Mouse (Mus musculus) forebrain, embryonic 10.5 days (tissue): Measurements from ENCODE around the gene Rnf213. TPM values are rescaled to one million over a fixed set of nuclear protein-coding genes. Genes with fewer than 3 reads are reported as not detected.
"Not testable (repeated sequence)": the region's sequence is repeated elsewhere in the genome, so short reads cannot be mapped to it uniquely, and the experiment has no call there.

Source experiments
- DNase-seq: peaks from one replicate; pipeline ENCODE4 v3.0.0-alpha.2; 2017; ENCODE audit warnings: low spot score; ENCODE audit errors: extremely low spot score
- H3K27ac ChIP-seq: fragments of 300-500 bp; sonication (generic); 2 replicates; pipeline ENCODE4 v1.5.1; 2016; ENCODE audit warnings: mild to moderate bottlenecking
- H3K27me3 ChIP-seq: fragments of 300-500 bp; sonication (generic); 2 replicates; pipeline ENCODE4 v1.6.1; 2016; ENCODE audit warnings: mild to moderate bottlenecking; ENCODE audit not compliant: poor library complexity, severe bottlenecking
- H3K36me3 ChIP-seq: fragments of 300-500 bp; sonication (generic); replicated peaks from 2 replicates; pipeline ENCODE4 v1.6.1; 2016; ENCODE audit warnings: mild to moderate bottlenecking, moderate library complexity
- H3K4me1 ChIP-seq: fragments of 300-500 bp; sonication (generic); 2 replicates; pipeline ENCODE4 v1.6.1; 2016
- H3K4me3 ChIP-seq: fragments of 300-500 bp; sonication (generic); 2 replicates; pipeline ENCODE4 v1.5.1; 2016; ENCODE audit warnings: mild to moderate bottlenecking, moderate library complexity
- H3K9me3 ChIP-seq: fragments of 300-500 bp; sonication (generic); 2 replicates; pipeline ENCODE4 v1.6.1; 2016; ENCODE audit warnings: mild to moderate bottlenecking, moderate library complexity
- WGBS: fragments of 180-500 bp; shearing (Covaris S2); methylation state at CpG from one replicate; pipeline ENCODE4 v1.1.7; 2016; 5-methylcytosine and 5-hydroxymethylcytosine counted together
- polyA plus RNA-seq: library from polyadenylated mRNA; unstranded; fragments of >200 nt; fragmentation: Nextera tagmentation; extraction: Ambion mirVana; gene quantifications from 2 replicates; pipeline ENCODE4 v1.2.1, GENCODE M21; 2016

Gene Rnf213
- polyA plus RNA-seq, 1 experiment from 2014 or later = 1.5 TPM

GRCm38 (mm10) chr11:119375425-119375824, 17.5 kb upstream of the Rnf213 start:
- Histone ChIP-seq H3K9me3 (no peaks in the 10 kb centered on the region), H3K27ac (no peak overlapping the region), H3K36me3 (peaks cover 58% of the 10 kb centered on the region), H3K27me3 (no peaks in the 10 kb centered on the region), H3K4me1 (no peaks in the 10 kb centered on the region), H3K4me3 (no peak overlapping the region)
- 83% methylated on average over 6 of the region's 6 CpGs for WGBS
- no peak for DNase-seq

- Histone ChIP-seq H3K4me3 (no peak overlapping the region), H3K9me3 (no peaks in the 10 kb centered on the region), H3K4me1 (0 out of 2 replicates have a peak, but pooled peaks cover 4% of the 10 kb centered on the region), H3K36me3 (peaks cover 59% of the 10 kb centered on the region), H3K27ac (no peak overlapping the region), H3K27me3 (no peaks in the 10 kb centered on the region)
- 92% methylated on average over 11 of the region's 11 CpGs for WGBS
- DNase-seq = no peak
Observed at GRCm38 (mm10) chr11:119377326-119377725, 15.6 kb upstream of the Rnf213 start.

DNA sequence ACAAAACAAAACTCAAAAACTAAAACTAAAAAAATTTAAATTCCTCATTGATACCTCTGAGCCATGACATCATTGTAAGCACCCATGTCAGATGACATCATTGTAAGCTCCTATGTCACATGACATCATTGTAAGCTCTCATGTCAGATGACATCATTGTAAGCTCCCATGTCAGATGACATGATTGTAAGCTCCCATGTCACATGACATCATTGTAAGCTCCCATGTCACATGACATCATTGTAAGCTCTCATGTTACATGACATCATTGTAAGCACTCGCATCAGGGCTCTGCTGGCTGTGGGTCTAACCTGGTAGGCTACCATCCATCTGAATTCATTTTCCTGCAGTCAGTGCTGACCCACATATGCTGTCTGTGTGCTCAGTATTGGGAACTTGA, 14.3 kb upstream of the Rnf213 start:
- Histone ChIP-seq H3K27me3 (no peaks in the 10 kb centered on the region), H3K4me3 (no peak overlapping the region), H3K4me1 (0 out of 2 replicates have a peak, but pooled peaks cover 4% of the 10 kb centered on the region), H3K36me3 (peaks cover 59% of the 10 kb centered on the region), H3K27ac (no peak overlapping the region), H3K9me3 (no peaks in the 10 kb centered on the region)
- 93% methylated on average over 1 of the region's 1 CpGs for WGBS
- no peak for DNase-seq

DNA sequence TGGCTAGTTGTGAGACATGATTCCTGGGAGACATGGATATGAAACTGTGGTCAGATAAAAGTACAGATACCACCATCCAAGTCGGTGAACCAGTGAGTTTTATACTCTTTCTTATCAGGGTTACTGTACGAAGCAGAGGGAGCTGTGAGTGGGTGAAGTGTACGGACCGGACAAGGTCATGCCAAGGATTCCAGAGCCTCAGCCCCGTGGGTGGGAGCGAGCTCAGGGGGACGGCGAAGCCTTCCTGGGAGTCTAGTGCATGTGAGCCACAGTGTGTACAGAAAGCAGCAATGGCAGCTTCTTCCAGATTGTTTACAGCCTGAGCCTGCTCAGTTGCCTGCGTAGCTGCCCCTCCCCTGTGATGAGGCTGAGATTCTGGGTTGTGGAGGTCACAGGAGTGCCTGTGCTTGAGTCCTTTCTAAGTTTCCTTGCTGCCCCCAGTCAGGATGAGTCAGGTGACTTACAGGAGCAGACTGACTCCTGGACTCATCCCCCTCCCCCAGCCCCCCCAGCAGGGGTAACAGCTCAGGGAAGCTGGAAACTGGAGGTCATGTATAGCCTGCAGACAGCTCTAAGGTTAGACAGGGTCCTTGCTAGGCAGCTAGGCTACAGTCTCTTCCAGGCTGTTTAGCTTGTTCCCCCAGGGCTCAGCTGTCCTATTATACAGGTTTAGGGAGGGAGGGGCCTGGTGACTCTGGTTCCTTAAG, 11.1 kb upstream of the Rnf213 start:
- Histone ChIP-seq H3K27me3 (no peaks in the 10 kb centered on the region), H3K27ac (no peak overlapping the region), H3K4me1 (0 out of 2 replicates have a peak, but pooled peaks cover 4% of the 10 kb centered on the region), H3K9me3 (no peaks in the 10 kb centered on the region), H3K36me3 (peaks cover 43% of the 10 kb centered on the region), H3K4me3 (no peak overlapping the region)
- no peak for DNase-seq
- whole genome bisulfite sequencing = 84% methylated on average over 9 of the region's 9 CpGs

- H3K4me3 ChIP-seq = no peak overlapping the region
- H3K4me1 ChIP-seq = 0 out of 2 replicates have a peak, but pooled peaks cover 9% of the 10 kb centered on the region
- H3K27me3 ChIP-seq = peaks cover 5% of the 10 kb centered on the region
- DNase-seq = no peak
- 73% methylated on average over 6 of the region's 6 CpGs for WGBS
- peaks cover 37% of the 10 kb centered on the region for H3K36me3 ChIP-seq
- H3K27ac ChIP-seq = no peak overlapping the region
- H3K9me3 ChIP-seq = no peaks in the 10 kb centered on the region
Observed at GRCm38 (mm10) chr11:119382338-119382850, 10.5 kb upstream of the Rnf213 start.

DNA sequence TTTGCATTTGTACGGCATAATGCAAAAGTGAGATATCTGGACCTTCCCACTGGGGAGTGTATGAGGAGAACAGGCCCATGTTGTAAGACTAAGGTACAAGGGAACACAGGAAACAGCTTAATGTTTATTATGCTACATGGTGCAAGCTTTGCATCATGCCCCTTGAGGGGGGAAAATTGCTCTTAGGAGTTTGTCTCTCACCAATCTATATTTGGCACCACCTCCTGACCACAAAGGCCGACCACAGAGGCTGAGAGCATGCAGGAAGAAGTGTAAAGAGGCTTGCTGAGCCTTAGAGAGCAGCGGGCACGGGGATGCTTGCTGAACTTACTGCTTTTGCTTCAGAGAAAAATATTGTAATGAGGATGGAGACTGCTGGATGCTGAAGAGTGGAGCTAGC, 8.0 kb upstream of the Rnf213 start:
- WGBS = 81% methylated on average over 4 of the region's 4 CpGs
- DNase-seq = no peak
- H3K27ac ChIP-seq = no peak overlapping the region
- peaks cover 11% of the 10 kb centered on the region for H3K36me3 ChIP-seq
- H3K4me1 ChIP-seq = peaks cover 14% of the 10 kb centered on the region
- no peak overlapping the region for H3K4me3 ChIP-seq
- peaks cover 30% of the 10 kb centered on the region for H3K27me3 ChIP-seq
- no peaks in the 10 kb centered on the region for H3K9me3 ChIP-seq

- no peak for DNase-seq
- H3K4me1 ChIP-seq = peaks cover 25% of the 10 kb centered on the region
- WGBS = 92% methylated on average over 5 of the region's 5 CpGs
- H3K27ac ChIP-seq = no peak overlapping the region
- H3K36me3 ChIP-seq = peaks cover 1% of the 10 kb centered on the region
- peaks cover 44% of the 10 kb centered on the region for H3K27me3 ChIP-seq
- no peaks in the 10 kb centered on the region for H3K9me3 ChIP-seq
- H3K4me3 ChIP-seq = no peak overlapping the region
Observed at GRCm38 (mm10) chr11:119386306-119386705, 6.6 kb upstream of the Rnf213 start.

- peaks cover 54% of the 10 kb centered on the region for H3K27me3 ChIP-seq
- H3K4me3 ChIP-seq = not testable (repeated sequence)
Observed at GRCm38 (mm10) chr11:119387273-119387672, 5.6 kb upstream of the Rnf213 start.

DNA sequence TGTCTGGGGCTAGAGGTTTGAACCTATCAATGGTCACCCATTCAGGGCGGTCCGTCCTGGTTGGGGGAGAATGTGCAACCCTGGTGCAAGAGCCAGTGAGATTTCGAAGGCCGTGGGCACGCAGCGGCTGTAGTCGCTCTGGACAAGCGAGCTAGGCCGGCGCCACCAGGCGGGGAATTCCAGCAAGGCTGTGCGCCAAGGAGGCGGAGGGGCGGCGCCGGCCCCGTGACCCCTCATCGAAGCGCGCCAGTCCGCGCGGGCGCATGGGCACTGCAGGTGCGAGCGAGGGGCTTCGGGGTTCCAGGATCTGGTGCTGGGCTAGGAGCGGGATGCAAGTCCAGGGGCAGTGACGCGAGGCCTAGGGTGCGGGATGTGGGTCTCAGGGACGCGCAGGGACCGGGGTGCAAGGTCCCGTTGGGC, 3.0 kb upstream of the Rnf213 start:
- Histone ChIP-seq H3K36me3 (no peaks in the 10 kb centered on the region), H3K27ac (peak overlapping the region; percentile 81), H3K9me3 (no peaks in the 10 kb centered on the region), H3K4me3 (peak overlapping the region; percentile 71), H3K4me1 (peaks cover 42% of the 10 kb centered on the region), H3K27me3 (peaks cover 80% of the 10 kb centered on the region)
- 2% methylated on average over 35 of the region's 35 CpGs for WGBS
- peak; percentile 78 for DNase-seq

More at GRCm38 (mm10) chr11:119387273-119387672, 5.6 kb upstream of the Rnf213 start:
- not testable (repeated sequence) for DNase-seq, H3K9me3 ChIP-seq, H3K36me3 ChIP-seq, H3K27ac ChIP-seq
- H3K4me1 ChIP-seq = peaks cover 28% of the 10 kb centered on the region
- WGBS = 27% methylated on average over 3 of the region's 3 CpGs

DNA sequence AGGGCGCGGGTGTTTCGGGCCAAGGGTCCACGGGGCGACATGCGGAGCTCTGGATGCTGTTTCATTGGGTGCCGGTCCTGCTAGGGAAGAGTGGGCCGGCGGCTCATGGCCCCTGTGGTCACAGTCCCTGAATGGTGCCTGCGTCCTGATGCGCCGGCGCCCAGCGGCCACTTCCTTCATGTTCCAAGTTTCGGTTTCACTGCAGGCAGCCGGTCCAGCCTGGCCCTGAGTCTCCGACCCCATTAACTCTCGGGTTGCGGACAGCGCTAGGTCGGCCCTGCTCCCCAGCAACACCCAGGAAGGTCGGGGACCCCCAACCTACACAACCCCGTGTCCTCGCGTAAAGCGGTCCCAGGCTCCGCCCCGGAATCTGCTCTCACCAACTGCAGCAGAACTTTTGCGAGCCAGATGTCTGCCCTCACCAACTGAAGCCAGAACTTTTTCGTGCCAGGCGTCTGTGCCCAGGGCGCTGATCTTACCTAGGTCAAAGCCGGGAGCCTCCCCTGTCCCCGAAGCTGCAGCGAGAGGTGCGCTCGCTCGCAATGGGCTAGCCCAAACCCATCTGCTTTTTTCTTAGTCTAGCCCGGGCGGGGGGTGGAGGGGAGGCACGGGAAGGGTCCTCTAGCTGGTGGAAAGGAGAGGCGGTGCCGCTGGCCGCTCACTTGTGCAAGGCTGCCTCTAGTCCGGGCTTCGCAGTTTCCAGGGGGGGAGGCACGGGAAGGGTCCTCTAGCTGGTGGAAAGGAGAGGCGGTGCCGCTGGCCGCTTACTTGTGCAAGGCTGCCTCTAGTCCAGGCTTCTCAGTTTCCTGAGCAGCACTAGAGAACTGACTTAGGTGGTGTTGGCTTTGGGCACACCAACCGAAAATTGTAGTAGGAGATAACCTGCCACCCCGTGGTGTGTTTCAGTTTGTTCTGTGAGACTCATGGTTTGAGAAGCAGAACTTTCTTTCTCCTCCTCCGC, 2.3 kb upstream of the Rnf213 start:
- WGBS = 2% methylated on average over 53 of the region's 53 CpGs
- H3K27ac ChIP-seq = peak overlapping the region; percentile 81
- H3K4me1 ChIP-seq = peaks cover 46% of the 10 kb centered on the region
- peaks cover 87% of the 10 kb centered on the region for H3K27me3 ChIP-seq
- peak overlapping the region; percentile 71 for H3K4me3 ChIP-seq
- DNase-seq = peak; percentile 45
- H3K9me3 ChIP-seq = no peaks in the 10 kb centered on the region
- H3K36me3 ChIP-seq = no peaks in the 10 kb centered on the region

DNA sequence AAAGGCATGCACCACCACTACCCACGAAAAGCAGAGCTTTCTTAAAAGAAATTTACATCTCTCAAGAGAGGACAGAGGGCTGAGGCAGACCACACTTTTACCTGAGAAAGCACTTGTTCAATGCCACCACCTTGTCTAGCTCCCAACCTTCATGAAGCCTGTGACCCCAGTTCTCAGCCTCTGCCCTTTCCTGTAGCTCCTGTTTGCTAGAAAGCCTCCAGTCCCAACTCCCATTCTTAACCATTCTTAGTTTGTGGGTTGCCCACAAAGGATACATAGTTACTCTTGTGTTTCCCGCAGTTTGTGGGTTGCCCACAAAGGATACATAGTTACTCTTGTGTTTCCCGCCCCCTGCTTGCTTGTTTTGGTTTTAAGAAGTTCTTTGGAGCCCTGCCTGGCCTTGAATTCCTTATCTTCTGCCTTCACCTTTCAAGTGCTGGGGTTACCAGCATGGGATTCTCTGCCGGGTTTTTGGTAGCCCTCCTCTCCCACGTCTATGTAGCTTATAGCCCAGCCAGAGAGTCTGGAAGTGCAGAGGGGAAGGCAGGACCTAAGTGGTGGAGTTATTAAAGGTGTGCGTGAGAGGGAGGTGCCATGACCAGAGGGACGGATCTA, 1.4 kb upstream of the Rnf213 start:
- no peak overlapping the region for H3K27ac ChIP-seq
- H3K4me1 ChIP-seq = peaks cover 56% of the 10 kb centered on the region
- 32% methylated on average over 7 of the region's 7 CpGs for WGBS
- H3K36me3 ChIP-seq = no peaks in the 10 kb centered on the region
- no peaks in the 10 kb centered on the region for H3K9me3 ChIP-seq
- peak overlapping the region; percentile 71; the same call in 1 of the 2 replicates for H3K4me3 ChIP-seq
- peaks cover 96% of the 10 kb centered on the region for H3K27me3 ChIP-seq
- no peak for DNase-seq

DNA sequence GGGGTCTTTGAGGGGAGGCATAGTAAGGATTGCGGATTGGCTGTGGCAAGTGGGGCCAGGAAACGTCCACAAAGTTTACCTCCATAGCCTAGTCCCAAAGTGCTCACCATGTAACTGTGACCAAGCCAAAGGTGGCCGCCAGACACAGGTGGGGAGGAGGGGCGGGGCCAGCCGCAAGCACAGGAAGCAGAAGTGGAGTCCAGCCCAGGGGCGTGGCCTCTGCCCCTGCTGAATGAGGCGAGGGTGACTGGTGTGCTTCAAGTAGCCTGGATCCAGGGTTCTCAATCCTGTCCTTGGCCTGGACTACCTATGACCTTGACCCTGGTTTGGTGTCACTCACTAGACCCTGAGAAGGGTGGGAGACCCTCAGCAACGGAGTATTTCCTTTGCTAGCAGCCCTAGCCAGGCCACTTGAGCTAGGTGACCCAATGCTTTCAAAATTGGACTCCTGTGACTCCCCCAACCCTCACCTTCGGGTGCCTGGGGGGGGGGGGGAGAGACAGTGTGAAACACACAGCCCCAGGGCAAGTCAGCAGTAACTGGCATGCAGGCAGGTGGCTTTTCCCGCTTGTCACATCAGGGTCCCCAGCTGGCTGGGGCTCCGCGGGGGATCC, 792 bp upstream of the Rnf213 start:
- Histone ChIP-seq H3K36me3 (no peaks in the 10 kb centered on the region), H3K9me3 (no peaks in the 10 kb centered on the region), H3K4me1 (peaks cover 56% of the 10 kb centered on the region), H3K27me3 (peaks cover 99% of the 10 kb centered on the region), H3K27ac (no peak overlapping the region), H3K4me3 (peak overlapping the region; percentile 21)
- DNase-seq = no peak
- 5% methylated on average over 12 of the region's 12 CpGs for WGBS
